Mouse (Mus musculus) hindbrain, embryonic 10.5 days (tissue): ENCODE data around the gene Nup85. TPM values are rescaled to one million over a fixed set of nuclear protein-coding genes. Genes with fewer than 3 reads are reported as not detected.
"Not testable (repeated sequence)": the region's sequence is repeated elsewhere in the genome, so short reads cannot be mapped to it uniquely, and the experiment has no call there.

ENCODE experiments used
- DNase-seq: peaks from one replicate; pipeline ENCODE4 v3.0.0-alpha.2; 2017; ENCODE audit warnings: low spot score
- H3K27ac ChIP-seq: fragments of 300-500 bp; sonication (generic); 2 replicates; pipeline ENCODE4 v1.5.1; 2016; ENCODE audit warnings: mild to moderate bottlenecking, moderate library complexity
- H3K27me3 ChIP-seq: fragments of 300-500 bp; sonication (generic); 2 replicates; pipeline ENCODE4 v1.6.1; 2016; ENCODE audit warnings: mild to moderate bottlenecking; ENCODE audit not compliant: poor library complexity, insufficient read depth, severe bottlenecking
- H3K36me3 ChIP-seq: fragments of 300-500 bp; sonication (generic); 2 replicates; pipeline ENCODE4 v1.6.1; 2016; ENCODE audit warnings: mild to moderate bottlenecking, moderate library complexity
- H3K4me1 ChIP-seq: fragments of 300-500 bp; sonication (generic); replicated peaks from 2 replicates; pipeline ENCODE4 v1.6.1; 2016; ENCODE audit warnings: mild to moderate bottlenecking
- H3K4me3 ChIP-seq: fragments of 300-500 bp; sonication (generic); 2 replicates; pipeline ENCODE4 v1.5.1; 2016; ENCODE audit warnings: mild to moderate bottlenecking, moderate library complexity
- H3K9me3 ChIP-seq: fragments of 300-500 bp; sonication (generic); 2 replicates; pipeline ENCODE4 v1.6.1; 2016; ENCODE audit warnings: mild to moderate bottlenecking, moderate library complexity
- WGBS: fragments of 180-500 bp; shearing (Covaris S2); methylation state at CpG from one replicate; pipeline ENCODE4 v1.1.7; 2016; 5-methylcytosine and 5-hydroxymethylcytosine counted together
- polyA plus RNA-seq: library from polyadenylated mRNA; unstranded; fragments of >200 nt; fragmentation: Nextera tagmentation; extraction: Ambion mirVana; gene quantifications from 2 replicates; pipeline ENCODE4 v1.2.1, GENCODE M21; 2016

The Nup85 gene
- 192 and 243 TPM in 2 replicates for polyA plus RNA-seq

DNA sequence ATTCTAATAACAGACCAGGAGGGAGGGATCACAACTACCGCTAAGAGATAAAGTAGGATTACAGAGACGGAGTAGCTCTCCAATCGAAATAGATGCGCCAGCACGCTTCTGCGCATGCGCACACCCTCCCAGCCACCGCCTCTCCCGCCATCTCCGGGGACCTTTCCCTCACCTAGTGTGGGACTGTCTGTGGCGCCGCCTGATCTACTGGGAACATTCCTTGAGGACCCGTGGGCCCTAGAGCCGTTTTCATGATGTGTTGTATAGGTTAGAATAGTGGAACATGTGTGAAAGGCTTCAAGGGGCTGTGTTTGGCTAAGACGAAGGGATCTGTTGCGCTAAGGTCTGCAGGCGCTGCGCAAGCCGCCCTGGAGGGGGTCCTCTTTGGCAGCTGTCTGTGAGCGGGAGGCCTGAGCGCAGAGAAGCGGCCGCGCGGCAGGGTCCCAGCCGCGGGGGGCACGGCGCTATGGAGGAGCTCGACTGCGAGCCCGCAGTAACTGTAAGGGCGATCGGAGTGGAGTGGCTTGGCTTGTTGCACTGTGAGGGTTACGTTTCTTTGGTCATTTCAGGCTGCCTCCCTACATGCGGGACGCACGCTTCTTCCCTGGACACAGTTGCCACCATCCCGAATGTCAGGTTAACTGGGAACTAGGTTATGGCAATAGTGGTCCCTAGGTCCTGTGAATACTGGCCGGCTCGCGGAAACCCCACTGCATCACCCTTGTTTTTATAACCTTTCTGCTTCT lies at the start of gene Nup85:
Gene Nup85, plus strand, starts transcription at position 371 of the 746 bp plus-strand sequence.
- peak within 1 kb of the TSS; percentile 99 for H3K27ac ChIP-seq
- under 1% methylated on average over 42 of the region's 42 CpGs for WGBS
- no peaks in the 10 kb centered on the region for H3K27me3 ChIP-seq
- peaks cover 36% of the 10 kb centered on the region for H3K36me3 ChIP-seq
- no peaks in the 10 kb centered on the region for H3K9me3 ChIP-seq
- H3K4me1 ChIP-seq, result peaks cover 21% of the 10 kb centered on the region
- H3K4me3 ChIP-seq, result peak within 1 kb of the TSS; percentile 93
- peak; percentile 97 for DNase-seq

DNA sequence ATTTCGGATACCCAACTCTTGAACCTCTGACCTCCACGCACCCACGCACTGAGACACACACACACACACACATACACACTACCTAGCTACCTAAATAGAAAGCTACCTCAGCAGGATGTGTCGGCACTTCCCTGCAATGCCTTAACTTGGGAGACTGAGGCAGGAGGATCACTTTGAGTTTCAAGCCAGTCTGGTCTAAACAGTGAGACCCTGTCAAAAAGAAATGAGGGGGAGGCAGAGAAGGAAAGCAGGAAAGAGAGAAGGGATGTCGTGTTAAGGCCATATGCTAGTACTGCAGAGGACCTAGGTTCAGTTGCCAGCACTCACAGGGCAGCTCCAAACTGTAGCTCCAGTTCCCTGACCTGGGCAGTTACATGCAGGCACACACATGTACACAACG lies 49.2 kb upstream of the Nup85 start:
- H3K27me3 ChIP-seq, result no peaks in the 10 kb centered on the region
- no peak for DNase-seq
- 72% methylated on average over 6 of the region's 6 CpGs for WGBS
- no peak overlapping the region for H3K4me3 ChIP-seq
- peaks cover 38% of the 10 kb centered on the region for H3K4me1 ChIP-seq
- H3K9me3 ChIP-seq, result no peaks in the 10 kb centered on the region
- no peaks in the 10 kb centered on the region for H3K36me3 ChIP-seq
- peak overlapping the region; percentile 99; the same call in 1 of the 2 replicates for H3K27ac ChIP-seq

DNA sequence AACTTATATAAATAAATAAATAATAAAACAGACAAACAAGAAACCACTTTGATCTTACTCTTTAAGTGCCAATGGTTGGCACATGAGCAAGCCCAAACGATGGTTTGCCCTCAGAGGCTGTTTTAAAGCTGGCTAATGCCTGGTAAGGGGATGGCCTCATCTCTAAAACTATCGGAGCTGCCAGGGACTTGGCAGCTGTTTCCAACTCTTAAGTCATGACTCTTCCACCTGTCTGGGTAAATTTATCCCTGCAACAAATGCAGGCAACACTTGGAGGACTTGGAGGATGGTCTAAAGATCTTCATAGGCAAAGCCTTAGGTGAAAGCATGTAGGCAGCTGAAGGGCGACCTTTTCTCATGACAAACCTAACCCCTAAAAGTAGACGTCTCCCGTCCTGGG lies 47.3 kb upstream of the Nup85 start:
- Histone ChIP-seq H3K4me3 (no peak overlapping the region), H3K9me3 (no peaks in the 10 kb centered on the region), H3K4me1 (peaks cover 18% of the 10 kb centered on the region), H3K27me3 (no peaks in the 10 kb centered on the region), H3K36me3 (peaks cover 17% of the 10 kb centered on the region), H3K27ac (no peak overlapping the region)
- 86% methylated on average over 5 of the region's 5 CpGs for WGBS
- DNase-seq, result no peak

- no peaks in the 10 kb centered on the region for H3K9me3 ChIP-seq
- H3K27ac ChIP-seq, result no peak overlapping the region
- H3K4me1 ChIP-seq, result 0 out of 2 replicates have a peak, but pooled peaks cover 5% of the 10 kb centered on the region
- WGBS, result 80% methylated on average over 9 of the region's 9 CpGs
- no peaks in the 10 kb centered on the region for H3K27me3 ChIP-seq
- peaks cover 29% of the 10 kb centered on the region for H3K36me3 ChIP-seq
- DNase-seq, result no peak
- no peak overlapping the region for H3K4me3 ChIP-seq
Measured at GRCm38 (mm10) chr11:115518693-115519092, 45.5 kb upstream of the Nup85 start.

DNA sequence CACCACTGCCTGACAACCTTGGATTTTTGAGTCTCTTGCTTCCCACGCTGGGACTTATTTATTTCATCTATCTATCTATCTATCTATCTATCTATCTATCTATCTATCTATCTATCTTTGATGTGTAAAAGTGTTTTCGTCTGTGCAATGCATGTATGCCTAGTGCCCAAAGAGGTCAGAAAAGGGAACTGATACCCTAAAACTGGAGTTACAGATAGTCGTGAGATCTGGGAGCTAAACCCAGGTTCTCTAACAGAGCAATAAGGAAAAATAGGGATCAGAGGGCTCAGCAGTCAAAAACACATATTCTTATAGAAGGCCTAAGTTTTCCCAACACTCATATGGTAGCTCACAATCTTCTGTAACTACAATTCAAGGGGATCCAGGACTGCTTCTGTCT lies 44.7 kb upstream of the Nup85 start:
- Histone ChIP-seq H3K27ac (no peak overlapping the region), H3K4me3 (no peak overlapping the region), H3K9me3 (no peaks in the 10 kb centered on the region), H3K4me1 (0 out of 2 replicates have a peak, but pooled peaks cover 5% of the 10 kb centered on the region), H3K36me3 (peaks cover 38% of the 10 kb centered on the region), H3K27me3 (no peaks in the 10 kb centered on the region)
- WGBS, result 89% methylated on average over 3 of the region's 3 CpGs
- DNase-seq, result no peak

- Histone ChIP-seq H3K4me1 (0 out of 2 replicates have a peak, but pooled peaks cover under 1% of the 10 kb centered on the region), H3K9me3 (no peaks in the 10 kb centered on the region), H3K36me3 (peaks cover 44% of the 10 kb centered on the region), H3K4me3 (no peak overlapping the region), H3K27me3 (no peaks in the 10 kb centered on the region), H3K27ac (no peak overlapping the region)
- WGBS, result 57% methylated on average over 2 of the region's 2 CpGs
- no peak for DNase-seq
Measured at GRCm38 (mm10) chr11:115520218-115520617, 44.0 kb upstream of the Nup85 start.

DNA sequence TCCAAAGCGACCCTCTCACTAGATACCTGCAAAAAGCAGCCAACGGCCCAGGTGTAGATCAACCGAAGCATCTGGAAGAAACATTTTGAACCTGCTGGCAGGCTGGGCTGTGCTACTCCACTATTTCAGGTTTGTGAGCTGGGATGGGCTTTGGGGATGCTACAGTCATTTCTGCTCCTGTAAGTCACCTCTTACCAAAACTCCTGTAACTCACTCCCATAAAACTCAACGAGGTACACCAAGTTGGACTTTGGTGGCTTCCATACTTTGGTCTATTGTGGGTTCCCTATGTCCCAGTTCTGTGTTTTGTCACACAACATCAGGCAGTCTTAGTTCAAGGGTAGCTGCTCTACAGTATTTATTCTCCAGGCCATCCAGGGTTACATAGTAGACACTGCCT lies 43.2 kb upstream of the Nup85 start:
- H3K9me3 ChIP-seq, result no peaks in the 10 kb centered on the region
- 90% methylated on average over 4 of the region's 4 CpGs for WGBS
- H3K27me3 ChIP-seq, result no peaks in the 10 kb centered on the region

DNA sequence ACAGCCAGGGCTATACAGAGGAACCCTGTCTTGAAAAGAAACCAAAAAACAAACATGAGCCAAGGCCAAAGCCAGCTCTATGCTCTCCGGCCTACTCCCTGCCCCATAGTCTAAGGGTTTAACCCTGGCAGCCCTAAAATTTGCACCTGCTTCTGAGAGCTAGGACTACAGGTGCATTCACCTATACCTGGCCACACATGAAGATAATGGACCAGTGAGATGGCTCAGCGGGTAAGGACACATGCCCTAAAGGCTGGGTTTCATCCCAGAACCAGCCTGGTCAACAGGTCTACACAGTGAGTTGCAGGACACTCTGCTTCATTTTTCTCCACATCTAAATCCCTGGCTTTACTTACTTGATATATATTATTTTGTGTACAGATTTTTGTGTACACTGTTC lies 42.0 kb upstream of the Nup85 start:
- DNase-seq, result no peak

More for the DNA sequence above, 43.2 kb upstream of the Nup85 start:
- H3K36me3 ChIP-seq, result peaks cover 53% of the 10 kb centered on the region
- no peaks in the 10 kb centered on the region for H3K4me1 ChIP-seq
- no peak for DNase-seq
- no peak overlapping the region for H3K4me3 ChIP-seq
- no peak overlapping the region for H3K27ac ChIP-seq

DNA sequence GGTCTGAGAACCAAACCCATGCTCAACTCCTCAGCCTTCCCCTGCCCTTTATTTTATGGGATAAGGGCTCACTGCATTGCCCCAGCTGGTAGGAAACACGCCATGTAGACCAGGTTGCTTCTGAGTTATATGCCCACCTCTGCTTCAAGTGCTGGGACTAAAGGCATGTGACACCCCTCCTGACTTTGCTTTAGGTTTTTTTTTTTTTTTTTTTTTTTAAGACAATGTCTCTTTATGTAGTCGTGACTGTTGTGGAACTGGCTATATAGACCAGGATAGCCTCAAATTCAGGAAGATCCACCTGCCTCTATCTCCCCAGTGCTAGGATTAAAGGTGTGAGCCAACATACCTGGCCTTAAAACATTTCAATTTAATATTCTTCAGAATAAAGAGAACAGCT lies 41.5 kb upstream of the Nup85 start:
- Histone ChIP-seq H3K27me3 (no peaks in the 10 kb centered on the region), H3K27ac (no peak overlapping the region), H3K9me3 (no peaks in the 10 kb centered on the region), H3K4me1 (no peaks in the 10 kb centered on the region), H3K4me3 (no peak overlapping the region), H3K36me3 (peaks cover 69% of the 10 kb centered on the region)
- no peak for DNase-seq
- 82% methylated on average over 2 of the region's 2 CpGs for WGBS

More for the DNA sequence above, 42.0 kb upstream of the Nup85 start:
- peaks cover 65% of the 10 kb centered on the region for H3K36me3 ChIP-seq
- no peaks in the 10 kb centered on the region for H3K9me3 ChIP-seq
- no peaks in the 10 kb centered on the region for H3K27me3 ChIP-seq
- H3K27ac ChIP-seq, result no peak overlapping the region
- H3K4me3 ChIP-seq, result no peak overlapping the region
- 95% methylated on average over 2 of the region's 2 CpGs for WGBS
- no peaks in the 10 kb centered on the region for H3K4me1 ChIP-seq

DNA sequence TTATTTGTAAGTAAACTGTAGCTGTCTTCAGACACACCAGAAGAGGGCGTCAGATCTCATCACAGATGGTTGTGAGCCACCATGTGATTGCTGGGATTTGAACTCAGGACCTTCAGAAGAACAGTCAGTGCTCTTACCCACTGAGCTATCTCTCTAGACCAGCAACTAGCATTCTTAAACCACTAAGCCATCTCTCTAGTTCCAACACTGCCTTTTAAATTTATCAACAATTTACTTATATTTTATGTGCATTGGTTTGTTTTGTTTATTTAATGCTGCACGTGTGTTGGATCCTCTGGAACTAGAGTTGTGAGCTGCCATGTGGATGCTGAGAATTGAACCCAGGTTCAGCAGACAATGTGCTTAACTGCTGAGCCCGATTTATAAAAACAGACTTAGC lies 37.8 kb upstream of the Nup85 start:
- H3K4me1 ChIP-seq, H3K27ac ChIP-seq, H3K4me3 ChIP-seq, DNase-seq, H3K27me3 ChIP-seq, H3K9me3 ChIP-seq: not testable (repeated sequence)
- H3K36me3 ChIP-seq, result peaks cover 94% of the 10 kb centered on the region
- WGBS, result 88% methylated on average over 3 of the region's 3 CpGs

- H3K4me3 ChIP-seq, result peak overlapping the region; percentile 98
- no peak for DNase-seq
- H3K9me3 ChIP-seq, result no peaks in the 10 kb centered on the region
- 10% methylated on average over 11 of the region's 11 CpGs for WGBS
- peaks cover 22% of the 10 kb centered on the region for H3K4me1 ChIP-seq
- H3K36me3 ChIP-seq, result peaks cover 48% of the 10 kb centered on the region
- H3K27me3 ChIP-seq, result no peaks in the 10 kb centered on the region
- H3K27ac ChIP-seq, result peak overlapping the region; percentile 99
Measured at GRCm38 (mm10) chr11:115534759-115535371, 29.4 kb upstream of the Nup85 start.

DNA sequence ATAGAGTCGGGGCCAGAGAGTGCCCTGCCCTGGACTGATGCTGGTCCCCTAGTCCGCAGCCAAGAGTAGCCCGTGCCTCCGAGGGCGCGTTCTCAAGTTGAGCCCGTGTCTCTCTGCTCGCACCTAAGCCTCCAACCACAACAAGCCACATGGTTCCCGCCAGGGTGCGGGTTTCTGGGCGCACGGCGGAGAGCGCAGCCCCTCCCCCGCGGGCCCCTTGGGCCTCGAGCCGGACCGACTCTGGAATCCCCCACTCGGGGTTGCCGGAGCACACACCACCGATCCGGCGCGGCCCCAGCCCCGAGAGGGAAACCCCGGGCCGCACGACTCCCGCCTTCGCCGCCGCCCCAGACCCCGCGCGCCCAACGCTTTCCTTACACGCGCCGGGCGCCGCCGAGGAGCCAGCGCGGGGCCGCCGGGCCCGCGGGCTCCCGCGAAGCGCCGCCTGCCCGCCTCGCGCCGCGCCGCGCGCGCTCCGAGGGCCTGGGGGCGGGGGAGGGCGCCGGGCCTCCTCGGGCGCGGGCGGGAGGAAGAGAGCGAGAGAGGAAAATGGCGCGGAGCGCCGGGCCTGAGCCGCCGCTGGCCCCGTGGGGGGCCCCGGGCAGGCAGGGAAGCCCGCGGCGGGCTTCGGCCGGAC lies 28.7 kb upstream of the Nup85 start:
- peaks cover 41% of the 10 kb centered on the region for H3K36me3 ChIP-seq
- peak; percentile 76 for DNase-seq
- H3K27ac ChIP-seq, result peak overlapping the region; percentile 99
- H3K4me1 ChIP-seq, result peaks cover 22% of the 10 kb centered on the region
- peak overlapping the region; percentile 98 for H3K4me3 ChIP-seq
- H3K27me3 ChIP-seq, result no peaks in the 10 kb centered on the region
- WGBS, result under 1% methylated on average over 84 of the region's 84 CpGs
- no peaks in the 10 kb centered on the region for H3K9me3 ChIP-seq
